Mouse (Mus musculus) kidney, embryonic 15.5 days (tissue): ENCODE data around the gene Cenpb. TPM values are rescaled to one million over a fixed set of nuclear protein-coding genes. Genes with fewer than 3 reads are reported as not detected.

ENCODE experiments used
- ATAC-seq: fragments of 200-750 bp; cut with Nextera tagmentation; replicated peaks from 2 replicates; pipeline ENCODE4 v1.8.0; 2017; ENCODE audit warnings: moderate TSS enrichment; ENCODE audit not compliant: low FRiP score
- H3K27ac ChIP-seq: fragments of 300-500 bp; sonication (generic); 2 replicates; pipeline ENCODE4 v1.5.1; 2015; ENCODE audit warnings: mild to moderate bottlenecking, inconsistent platforms
- H3K27me3 ChIP-seq: fragments of 300-500 bp; sonication (generic); 2 replicates; pipeline ENCODE4 v1.6.1; 2015; ENCODE audit warnings: inconsistent platforms
- H3K36me3 ChIP-seq: fragments of 300-500 bp; sonication (generic); 2 replicates; pipeline ENCODE4 v1.6.1; 2015; ENCODE audit warnings: inconsistent platforms
- H3K4me1 ChIP-seq: fragments of 300-500 bp; sonication (generic); 2 replicates; pipeline ENCODE4 v1.6.1; 2015; ENCODE audit warnings: inconsistent platforms
- H3K4me2 ChIP-seq: fragments of 300-500 bp; sonication (generic); 2 replicates; pipeline ENCODE4 v1.6.1; 2015; ENCODE audit warnings: moderate library complexity, mild to moderate bottlenecking, inconsistent platforms
- H3K4me3 ChIP-seq: fragments of 300-500 bp; sonication (generic); replicated peaks from 2 replicates; pipeline ENCODE4 v1.5.1; 2015; ENCODE audit warnings: mild to moderate bottlenecking, inconsistent platforms
- H3K9ac ChIP-seq: fragments of 300-500 bp; sonication (generic); 2 replicates; pipeline ENCODE4 v1.6.1; 2015; ENCODE audit warnings: mild to moderate bottlenecking, inconsistent platforms
- H3K9me3 ChIP-seq: fragments of 300-500 bp; sonication (generic); replicated peaks from 2 replicates; pipeline ENCODE4 v1.6.1; 2016; ENCODE audit warnings: inconsistent platforms
- WGBS: fragments of 180-500 bp; shearing (Covaris S2); methylation state at CpG from one replicate; pipeline ENCODE4 v1.1.7; 2015; ENCODE audit warnings: mixed read lengths; 5-methylcytosine and 5-hydroxymethylcytosine counted together
- polyA plus RNA-seq: library from polyadenylated mRNA; unstranded; fragments of >200 nt; fragmentation: Nextera tagmentation; extraction: Ambion mirVana; gene quantifications from 2 replicates; pipeline ENCODE4 v1.2.1, GENCODE M21; 2015

The Cenpb gene
- polyA plus RNA-seq, 1 experiment from 2014 or later: 10.6 TPM

- 30% methylated on average over 18 of the region's 18 CpGs for WGBS
- Histone ChIP-seq H3K9me3 (no peaks in the 10 kb centered on the region), H3K27me3 (no peaks in the 10 kb centered on the region), H3K4me3 (no peak overlapping the region), H3K27ac (0 out of 2 replicates have a peak overlapping the region, but pooled peaks have one; percentile 19), H3K36me3 (peaks cover 87% of the 10 kb centered on the region), H3K9ac (no peak overlapping the region), H3K4me1 (peaks cover 35% of the 10 kb centered on the region), H3K4me2 (peak overlapping the region; percentile 24; the same call in 1 of the 2 replicates)
- ATAC-seq: peak; percentile 66
Measured at GRCm38 (mm10) chr2:131142592-131142991, 37.3 kb downstream of the Cenpb start.

- Histone ChIP-seq H3K27me3 (no peaks in the 10 kb centered on the region), H3K9me3 (no peaks in the 10 kb centered on the region), H3K36me3 (peaks cover 87% of the 10 kb centered on the region), H3K4me2 (no peak overlapping the region), H3K27ac (peak overlapping the region; percentile 19; the same call in 1 of the 2 replicates), H3K4me1 (peaks cover 36% of the 10 kb centered on the region), H3K4me3 (no peak overlapping the region), H3K9ac (no peak overlapping the region)
- 73% methylated on average over 8 of the region's 8 CpGs for WGBS
- no peak for ATAC-seq
Measured at GRCm38 (mm10) chr2:131141336-131141986, 38.4 kb downstream of the Cenpb start.

GRCm38 (mm10) chr2:131140533-131140905, 39.3 kb downstream of the Cenpb start:
- Histone ChIP-seq H3K36me3 (peaks cover 81% of the 10 kb centered on the region), H3K4me3 (no peak overlapping the region), H3K27me3 (no peaks in the 10 kb centered on the region), H3K4me1 (peaks cover 42% of the 10 kb centered on the region), H3K27ac (peak overlapping the region; percentile 59; the same call in 1 of the 2 replicates), H3K9me3 (no peaks in the 10 kb centered on the region), H3K4me2 (no peak overlapping the region), H3K9ac (no peak overlapping the region)
- ATAC-seq: no peak
- WGBS: 64% methylated on average over 5 of the region's 5 CpGs

DNA sequence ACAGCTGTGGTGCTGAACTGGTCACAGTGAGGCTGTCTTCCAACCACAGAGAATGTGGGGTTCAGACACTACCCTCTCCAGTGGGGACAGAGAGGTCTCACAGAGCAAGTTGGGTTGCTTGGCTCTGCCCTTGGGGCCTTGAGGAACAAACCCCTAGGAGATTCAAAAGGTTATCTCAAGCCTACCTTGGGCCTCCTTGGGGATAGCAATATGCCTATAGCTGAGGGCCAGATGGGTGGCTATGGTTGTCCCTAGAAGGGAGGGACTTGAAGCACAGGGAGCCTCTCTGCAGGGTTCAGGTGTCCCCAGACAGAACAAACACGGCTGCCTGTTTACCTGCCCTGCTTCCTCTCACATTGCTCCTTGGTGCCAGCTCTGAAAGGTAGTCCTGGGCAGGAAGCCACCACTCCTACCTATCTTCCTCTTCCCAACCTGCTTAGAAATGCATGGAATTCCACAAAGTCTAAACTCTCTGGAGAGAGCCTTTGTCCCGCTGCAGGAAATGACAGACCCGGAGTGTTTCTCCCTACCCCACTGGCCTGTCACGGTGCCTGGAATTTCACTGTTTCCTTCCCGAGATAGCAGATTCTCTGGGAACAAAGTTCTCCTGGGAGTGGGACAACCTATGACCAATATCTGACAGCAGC, 39.9 kb downstream of the Cenpb start:
- 37% methylated on average over 5 of the region's 5 CpGs for WGBS
- Histone ChIP-seq H3K9me3 (no peaks in the 10 kb centered on the region), H3K36me3 (peaks cover 77% of the 10 kb centered on the region), H3K27ac (peak overlapping the region; percentile 59; the same call in 1 of the 2 replicates), H3K4me1 (peaks cover 47% of the 10 kb centered on the region), H3K9ac (no peak overlapping the region), H3K4me3 (no peak overlapping the region), H3K27me3 (no peaks in the 10 kb centered on the region), H3K4me2 (no peak overlapping the region)
- no peak for ATAC-seq

DNA sequence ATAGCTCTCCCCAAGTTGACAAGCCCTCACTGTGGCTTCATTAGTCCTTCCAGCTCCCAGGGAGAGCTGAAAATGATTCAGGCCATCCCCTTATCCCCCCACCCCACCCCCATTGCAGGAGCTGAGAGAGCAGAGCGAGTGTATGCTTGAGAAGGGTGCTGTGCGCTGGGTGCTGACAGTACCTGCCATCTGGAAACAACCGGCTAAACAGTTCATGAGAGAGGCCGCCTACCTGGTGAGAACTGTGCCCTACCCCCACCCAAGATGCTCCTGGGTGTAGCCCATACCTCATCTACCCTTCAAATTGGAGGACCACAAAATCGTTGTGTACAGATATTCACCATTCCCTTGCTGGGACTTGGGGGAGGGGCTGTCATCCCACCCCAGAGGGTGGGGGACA, 40.6 kb downstream of the Cenpb start:
- no peak overlapping the region for H3K9ac ChIP-seq
- no peaks in the 10 kb centered on the region for H3K9me3 ChIP-seq
- peaks cover 51% of the 10 kb centered on the region for H3K4me1 ChIP-seq
- no peaks in the 10 kb centered on the region for H3K27me3 ChIP-seq
- no peak overlapping the region for H3K4me3 ChIP-seq
- no peak overlapping the region for H3K4me2 ChIP-seq
- no peak for ATAC-seq
- 91% methylated on average over 5 of the region's 5 CpGs for WGBS
- H3K36me3 ChIP-seq: peaks cover 77% of the 10 kb centered on the region
- 0 out of 2 replicates have a peak overlapping the region, but pooled peaks have one; percentile 59 for H3K27ac ChIP-seq

GRCm38 (mm10) chr2:131138760-131139159, 41.1 kb downstream of the Cenpb start:
- 94% methylated on average over 7 of the region's 7 CpGs for WGBS
- Histone ChIP-seq H3K36me3 (peaks cover 79% of the 10 kb centered on the region), H3K4me1 (peaks cover 51% of the 10 kb centered on the region)

GRCm38 (mm10) chr2:131138296-131138695, 41.6 kb downstream of the Cenpb start:
- no peaks in the 10 kb centered on the region for H3K27me3 ChIP-seq
- WGBS: 82% methylated on average over 4 of the region's 4 CpGs
- H3K4me3 ChIP-seq: no peak overlapping the region
- ATAC-seq: no peak
- H3K4me2 ChIP-seq: no peak overlapping the region
- H3K36me3 ChIP-seq: peaks cover 79% of the 10 kb centered on the region
- H3K4me1 ChIP-seq: peaks cover 51% of the 10 kb centered on the region
- no peaks in the 10 kb centered on the region for H3K9me3 ChIP-seq
- H3K9ac ChIP-seq: no peak overlapping the region
- H3K27ac ChIP-seq: no peak overlapping the region

More at GRCm38 (mm10) chr2:131138760-131139159, 41.1 kb downstream of the Cenpb start:
- H3K4me2 ChIP-seq: no peak overlapping the region
- H3K4me3 ChIP-seq: no peak overlapping the region
- H3K9ac ChIP-seq: no peak overlapping the region
- no peak for ATAC-seq
- H3K27me3 ChIP-seq: no peaks in the 10 kb centered on the region
- no peak overlapping the region for H3K27ac ChIP-seq
- H3K9me3 ChIP-seq: no peaks in the 10 kb centered on the region

DNA sequence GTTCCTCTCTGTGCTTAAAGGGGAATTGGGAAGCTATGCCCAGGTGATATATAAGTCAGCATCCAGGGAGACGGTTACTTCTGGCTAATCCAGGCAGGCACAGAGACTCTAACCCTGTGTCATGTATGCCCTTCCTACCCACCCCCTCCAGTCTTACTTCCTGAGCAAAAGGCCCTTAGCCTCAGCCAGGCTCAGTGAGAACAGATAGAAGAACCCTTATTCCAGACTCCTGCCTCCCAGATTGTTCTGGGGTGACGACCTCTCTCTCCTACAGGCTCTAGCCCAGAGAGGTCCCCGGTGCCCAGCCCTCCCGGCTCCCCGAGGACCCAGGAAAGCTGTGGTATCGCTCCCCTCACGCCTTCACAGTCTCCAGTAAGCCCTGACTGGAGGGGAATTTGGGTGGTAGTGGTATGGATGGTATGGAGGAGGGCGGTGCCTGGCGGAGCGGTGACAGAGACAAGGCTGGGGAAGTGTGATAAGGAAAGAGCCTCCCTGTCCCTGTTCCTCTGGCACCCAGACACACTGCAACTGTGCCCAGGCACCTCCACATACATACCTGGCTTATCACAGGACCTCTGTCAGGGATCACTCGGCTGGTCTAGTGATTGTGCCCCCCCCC, 44.2 kb downstream of the Cenpb start:
- peaks cover 64% of the 10 kb centered on the region for H3K36me3 ChIP-seq
- H3K4me1 ChIP-seq: peaks cover 34% of the 10 kb centered on the region
- H3K9ac ChIP-seq: no peak overlapping the region
- H3K27me3 ChIP-seq: no peaks in the 10 kb centered on the region
- ATAC-seq: peak; percentile 82
- WGBS: 72% methylated on average over 11 of the region's 11 CpGs
- H3K9me3 ChIP-seq: no peaks in the 10 kb centered on the region
- H3K4me2 ChIP-seq: no peak overlapping the region
- H3K27ac ChIP-seq: peak overlapping the region; percentile 70; the same call in 1 of the 2 replicates
- no peak overlapping the region for H3K4me3 ChIP-seq

DNA sequence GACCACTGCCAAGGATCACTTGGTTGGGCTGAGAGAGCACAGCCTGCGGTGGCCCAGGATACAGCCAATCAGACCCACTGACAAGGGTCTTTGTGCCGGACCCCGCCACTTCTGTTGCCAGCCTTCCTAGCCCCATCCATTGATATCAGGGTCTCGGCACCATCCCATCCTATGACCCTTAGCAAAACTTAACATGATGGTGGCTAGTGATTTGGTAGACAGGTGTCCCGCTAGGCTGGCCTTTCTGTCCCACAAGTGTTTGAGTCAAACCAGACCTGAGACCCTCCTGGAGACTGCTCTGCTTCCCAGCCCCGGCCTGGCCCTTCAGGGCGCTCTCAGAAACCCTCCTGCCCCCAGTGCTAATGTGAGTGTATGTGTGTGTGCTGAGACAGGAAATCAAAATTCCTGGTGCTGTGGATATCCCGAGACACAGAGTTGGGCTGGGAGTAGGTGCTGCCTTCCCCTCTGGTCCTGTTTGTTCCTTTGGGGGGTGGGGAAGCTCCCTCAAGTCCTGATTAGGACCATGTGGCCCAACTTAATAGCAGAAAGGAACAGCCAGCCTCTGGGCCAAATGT, 45.0 kb downstream of the Cenpb start:
- no peak for ATAC-seq
- H3K36me3 ChIP-seq: peaks cover 60% of the 10 kb centered on the region
- H3K4me2 ChIP-seq: no peak overlapping the region
- WGBS: 82% methylated on average over 8 of the region's 8 CpGs
- H3K27me3 ChIP-seq: no peaks in the 10 kb centered on the region
- no peaks in the 10 kb centered on the region for H3K9me3 ChIP-seq
- peaks cover 30% of the 10 kb centered on the region for H3K4me1 ChIP-seq
- no peak overlapping the region for H3K4me3 ChIP-seq
- H3K9ac ChIP-seq: no peak overlapping the region
- H3K27ac ChIP-seq: peak overlapping the region; percentile 70

- ATAC-seq: no peak; the same call in 1 of the 2 replicates
- Histone ChIP-seq H3K9ac (no peak overlapping the region), H3K4me2 (no peak overlapping the region), H3K4me1 (peaks cover 29% of the 10 kb centered on the region), H3K4me3 (no peak overlapping the region), H3K36me3 (peaks cover 55% of the 10 kb centered on the region), H3K9me3 (no peaks in the 10 kb centered on the region), H3K27me3 (no peaks in the 10 kb centered on the region), H3K27ac (peak overlapping the region; percentile 70)
- WGBS: 40% methylated on average over 1 of the region's 1 CpGs
Measured at GRCm38 (mm10) chr2:131134381-131134780, 45.5 kb downstream of the Cenpb start.

GRCm38 (mm10) chr2:131132930-131133547, 46.8 kb downstream of the Cenpb start, which contains the start of gene Gm11037:
Gene Gm11037, plus strand, starts transcription at chr2:131133497.
- WGBS: 79% methylated on average over 9 of the region's 9 CpGs
- peaks cover 42% of the 10 kb centered on the region for H3K4me1 ChIP-seq
- H3K27ac ChIP-seq: peak within 1 kb of the TSS; percentile 54
- H3K4me3 ChIP-seq: no peak within 1 kb of the TSS
- H3K27me3 ChIP-seq: no peaks in the 10 kb centered on the region
- H3K4me2 ChIP-seq: no peak within 1 kb of the TSS
- peaks cover 41% of the 10 kb centered on the region for H3K36me3 ChIP-seq
- no peaks in the 10 kb centered on the region for H3K9me3 ChIP-seq
- no peak for ATAC-seq
- H3K9ac ChIP-seq: no peak within 1 kb of the TSS
